Mouse (Mus musculus): Measurements from ENCODE around the gene Plxdc2.

The Plxdc2 gene

DNA sequence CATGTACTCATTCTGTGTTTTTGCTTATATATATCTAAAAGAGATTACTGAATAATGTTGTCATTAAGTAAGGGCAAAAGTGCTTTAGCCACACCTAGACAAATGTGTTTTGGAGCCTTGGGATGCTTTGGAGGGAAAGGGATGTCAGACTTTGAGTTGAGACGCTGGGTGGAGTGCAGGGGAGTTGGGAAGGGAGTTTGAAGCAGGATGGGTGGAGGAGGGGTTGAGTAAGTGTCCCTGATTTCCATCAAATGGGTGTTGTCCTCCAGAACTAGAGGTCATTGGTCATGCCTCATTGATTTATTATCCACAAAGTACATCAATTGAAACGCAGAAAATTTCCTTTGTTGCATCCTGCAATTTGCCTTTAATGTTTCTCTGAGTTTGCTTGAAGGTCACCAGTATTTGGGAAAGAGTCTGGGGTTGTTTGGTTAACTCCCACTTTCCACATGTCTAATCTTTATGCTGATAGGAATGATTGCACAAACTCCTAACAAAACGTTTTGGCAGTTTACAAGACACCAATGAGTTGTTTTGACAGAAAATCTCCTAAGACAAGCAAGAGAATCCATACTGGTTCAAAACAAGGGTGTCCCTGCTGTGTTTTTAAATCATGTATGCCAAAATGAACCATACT lies 58.4 kb downstream of the Plxdc2 start:
- no peak for DNase-seq (ENCODE audit: low spot score)

DNA sequence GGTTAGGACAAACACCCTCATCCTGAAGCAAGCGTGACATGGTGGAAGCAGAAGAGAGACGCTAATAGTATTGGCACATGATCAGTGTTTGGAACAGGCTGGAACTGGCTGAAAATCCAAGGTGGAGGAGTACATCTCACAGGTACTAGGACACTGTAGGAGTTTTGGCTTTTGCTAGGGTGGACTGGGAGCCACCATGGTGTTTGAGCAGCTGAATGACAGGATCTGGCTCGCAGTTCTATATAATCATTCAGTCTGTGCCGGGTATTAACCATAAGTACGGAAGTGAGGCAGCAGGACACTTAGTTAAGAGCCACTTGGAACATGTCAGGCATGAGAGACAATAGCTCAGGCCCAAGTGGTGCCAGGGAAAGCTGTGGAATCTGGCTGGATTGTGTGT lies 82.9 kb downstream of the Plxdc2 start:
- DNase-seq (ENCODE audit: low spot score), result no peak

DNA sequence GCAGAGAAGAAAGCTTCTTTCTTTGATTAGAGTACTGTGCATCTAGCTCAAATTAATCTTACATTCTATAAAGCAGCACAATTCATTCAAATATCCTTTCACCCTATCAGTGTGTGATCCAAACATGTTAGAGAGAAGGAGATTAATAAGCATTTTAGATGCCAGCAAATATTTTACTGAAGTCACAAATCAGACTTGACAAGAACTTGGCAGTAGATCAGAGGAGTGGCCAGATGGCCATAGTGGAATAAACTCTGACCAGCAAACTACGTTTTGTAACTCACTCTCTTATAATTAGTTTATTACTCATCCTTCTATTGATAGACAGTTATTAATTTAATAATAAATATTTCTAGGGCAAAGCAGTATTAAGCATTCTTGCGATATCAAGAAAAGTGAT lies 86.5 kb downstream of the Plxdc2 start:
- DNase-seq (ENCODE audit: low spot score), result no peak

DNA sequence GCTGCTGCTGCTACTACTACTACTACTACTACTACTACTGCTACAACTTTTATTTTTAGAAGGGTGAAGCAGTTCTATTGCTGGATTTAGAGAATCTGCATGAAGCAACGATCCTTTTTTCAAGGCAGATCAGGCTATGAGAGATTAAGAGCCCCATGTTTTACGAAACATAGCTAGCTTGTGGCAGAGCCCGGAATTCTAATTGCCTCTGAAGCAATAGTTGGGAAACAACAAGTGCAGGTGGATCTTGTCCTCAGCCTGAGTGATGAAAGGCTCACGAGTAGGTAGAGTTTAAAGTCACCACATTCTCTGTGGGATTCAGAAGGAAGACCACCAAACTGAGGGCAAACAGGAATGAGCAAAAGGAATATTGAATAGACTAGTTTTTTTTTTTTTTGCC lies 91.8 kb downstream of the Plxdc2 start:
- DNase-seq (ENCODE audit: low spot score), result no peak

DNA sequence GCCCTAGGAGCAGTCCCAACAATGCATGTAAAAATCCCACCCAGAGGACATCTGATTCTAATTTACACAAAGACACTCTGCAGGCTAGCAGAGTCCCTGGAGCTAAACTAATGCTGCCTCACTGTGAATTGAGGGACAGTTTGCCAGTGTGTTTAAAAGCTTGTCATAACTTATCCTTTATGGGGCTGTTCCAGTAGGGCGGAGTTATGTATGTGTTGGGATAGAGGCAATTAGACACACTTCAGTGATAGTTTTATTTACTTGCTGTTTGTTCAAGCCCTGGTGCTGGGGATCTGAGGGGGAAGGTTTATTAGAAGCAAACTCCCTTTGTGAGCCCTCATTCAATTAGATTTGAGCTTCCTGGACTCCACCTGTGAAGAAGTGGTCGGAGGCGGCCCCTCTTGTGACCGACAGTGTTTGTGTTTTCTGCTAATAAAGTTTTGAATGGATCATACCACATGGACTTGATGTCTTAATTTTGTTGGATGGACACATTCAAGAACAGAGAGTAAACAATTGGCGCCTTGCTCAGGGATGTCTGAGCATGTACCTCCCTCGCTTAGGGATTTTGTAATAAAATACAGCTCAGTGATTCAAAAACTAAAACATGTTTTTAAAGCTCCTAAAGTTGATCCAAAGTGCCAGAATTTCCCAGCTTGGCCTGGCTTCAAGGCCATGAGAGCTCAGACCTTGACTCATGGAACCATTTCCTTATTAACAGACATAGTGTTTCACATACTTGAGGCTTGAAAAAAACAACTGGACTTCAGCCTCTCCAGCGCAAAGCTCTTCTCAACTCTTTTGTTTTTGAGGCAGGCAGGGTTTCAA lies 94.9 kb downstream of the Plxdc2 start:
- no peak for DNase-seq (ENCODE audit: low spot score)

DNA sequence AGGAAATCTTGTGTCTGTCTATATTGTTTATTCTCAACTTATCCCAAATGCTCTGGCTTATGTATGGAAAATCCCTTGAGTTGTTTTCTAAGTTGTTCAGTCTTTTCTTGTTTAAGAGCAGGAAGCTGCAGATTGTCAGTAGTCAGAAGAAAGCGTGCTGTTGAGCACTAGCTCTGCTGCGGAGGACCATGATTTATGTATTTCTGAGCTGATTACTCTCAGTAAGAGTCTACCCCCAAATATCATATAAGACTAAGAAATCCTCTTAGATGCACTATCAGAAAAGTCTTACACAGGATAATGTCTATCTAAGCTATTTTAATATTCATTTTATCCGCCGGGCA lies 95.5 kb downstream of the Plxdc2 start:
- DNase-seq (ENCODE audit: low spot score), result no peak

DNA sequence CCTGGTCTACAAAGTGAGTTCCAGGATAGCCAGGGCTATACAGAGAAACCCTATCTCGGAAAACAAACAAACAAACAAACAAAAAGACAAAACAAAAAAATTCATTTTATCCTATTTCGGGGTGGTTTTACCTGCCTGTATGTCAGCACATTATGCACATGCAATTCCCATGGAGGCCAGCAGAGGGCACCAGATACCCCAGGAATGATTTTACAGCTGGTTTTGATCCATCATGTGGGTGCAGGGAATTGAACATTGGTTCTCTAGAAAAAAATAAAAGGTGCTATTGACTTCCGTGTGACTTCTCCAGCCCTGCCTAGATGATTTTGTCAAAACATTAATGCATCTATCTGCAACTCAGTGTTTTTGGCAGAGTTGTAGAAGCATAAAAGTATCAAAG lies 96.0 kb downstream of the Plxdc2 start:
- no peak for DNase-seq (ENCODE audit: low spot score)

DNA sequence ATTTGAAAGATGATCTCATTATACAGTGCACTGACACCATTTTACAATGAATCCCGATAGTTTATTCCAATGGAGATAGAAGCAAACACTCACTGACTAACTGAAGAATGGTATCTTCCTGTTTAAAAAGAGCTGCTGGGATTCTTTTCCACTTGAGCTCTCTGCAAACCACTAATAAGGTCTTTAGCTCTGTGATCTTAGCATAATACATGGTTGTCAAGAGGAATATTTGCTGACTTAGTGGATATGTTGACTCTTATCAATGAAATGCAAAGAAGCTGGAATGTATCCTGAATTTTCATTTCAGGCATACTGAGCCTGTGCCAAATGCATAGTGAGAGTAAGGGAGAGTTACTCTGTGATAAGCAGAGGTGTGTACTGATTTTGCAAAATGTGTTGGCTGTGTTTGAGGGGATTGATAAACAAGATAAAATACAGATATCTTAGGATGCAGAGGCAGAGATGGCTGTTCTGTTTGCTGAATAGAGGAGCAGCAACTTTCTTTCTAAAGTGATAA lies 100.2 kb downstream of the Plxdc2 start:
- no peak for DNase-seq (ENCODE audit: low spot score)

DNA sequence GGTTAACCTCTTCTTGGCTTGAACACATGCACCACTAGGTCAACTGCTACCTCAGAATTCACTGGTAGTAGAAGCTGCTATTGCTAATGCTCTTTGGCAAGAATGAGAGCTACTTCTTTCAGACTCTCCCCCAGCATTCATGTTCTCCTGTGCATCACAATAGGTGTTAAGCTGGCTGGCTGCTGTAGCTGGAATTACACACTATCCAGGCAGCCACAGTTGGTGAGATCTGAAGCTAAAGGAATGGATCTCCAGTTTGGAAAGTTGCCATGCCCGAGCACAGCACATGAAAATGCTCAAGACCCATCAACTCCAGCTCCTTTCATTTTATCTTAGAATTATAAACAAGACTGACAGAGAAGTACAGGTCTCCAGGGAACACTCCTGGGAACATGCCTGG lies 103.4 kb downstream of the Plxdc2 start:
- no peak for DNase-seq (ENCODE audit: low spot score)

DNA sequence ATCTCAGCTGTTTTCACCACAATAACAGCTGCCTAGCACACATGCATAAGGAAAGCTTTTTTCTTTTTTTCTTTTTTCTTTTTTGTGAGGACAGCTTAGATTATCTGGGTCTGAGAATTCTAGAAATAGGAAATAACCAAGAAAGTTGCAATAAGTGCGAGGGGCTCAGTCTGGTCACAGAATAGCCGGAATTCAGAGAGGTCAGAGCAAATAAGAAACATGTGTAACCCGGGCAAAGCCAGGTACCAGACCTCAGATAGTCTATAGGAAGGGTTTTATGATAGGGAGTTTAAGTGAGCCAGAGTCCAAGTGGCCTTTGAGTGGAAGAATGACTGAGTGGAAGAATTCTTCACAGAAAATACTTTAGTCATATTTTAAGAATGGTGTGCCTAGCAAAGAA lies 114.0 kb downstream of the Plxdc2 start:
- no peak for DNase-seq (ENCODE audit: low spot score)

DNA sequence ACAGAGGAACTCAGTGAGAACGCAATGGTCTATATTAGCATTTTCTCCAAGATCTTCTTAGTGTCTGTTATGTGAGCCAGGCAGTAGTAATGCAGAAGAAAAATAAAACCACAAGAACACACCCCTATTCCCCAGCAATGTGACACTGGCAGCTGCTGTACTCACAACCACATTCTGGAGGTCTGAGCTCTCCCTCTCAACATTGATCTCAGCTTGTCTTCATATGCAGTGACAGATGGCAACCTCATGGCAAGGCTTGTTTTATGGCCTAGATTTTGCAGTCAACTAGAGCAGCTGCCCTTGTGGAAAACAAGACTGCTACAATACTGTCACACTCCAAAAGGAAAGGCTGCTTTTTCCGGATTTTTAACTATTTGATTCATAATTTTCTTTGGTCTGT lies 127.8 kb downstream of the Plxdc2 start:
- DNase-seq (ENCODE audit: low spot score), result peak; percentile 57

DNA sequence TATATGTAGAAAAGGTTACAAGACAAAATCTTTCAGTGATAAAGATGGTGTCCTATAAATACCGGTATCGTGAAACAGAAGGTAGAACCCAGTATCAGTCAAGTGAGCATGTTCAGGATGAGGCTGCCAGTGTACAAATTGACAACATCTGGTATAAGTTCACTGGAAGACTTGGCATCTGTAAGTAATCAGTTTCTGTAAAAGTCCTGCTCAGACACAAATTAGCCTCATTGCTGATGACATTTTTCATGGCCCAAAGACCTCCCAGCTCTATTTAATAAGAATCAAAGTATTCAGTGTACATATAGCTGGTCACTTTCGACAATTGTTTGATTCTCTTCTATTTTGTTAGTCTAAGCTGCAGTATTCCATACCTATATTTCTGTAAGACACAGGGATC lies 129.9 kb downstream of the Plxdc2 start:
- DNase-seq (ENCODE audit: low spot score), result no peak

DNA sequence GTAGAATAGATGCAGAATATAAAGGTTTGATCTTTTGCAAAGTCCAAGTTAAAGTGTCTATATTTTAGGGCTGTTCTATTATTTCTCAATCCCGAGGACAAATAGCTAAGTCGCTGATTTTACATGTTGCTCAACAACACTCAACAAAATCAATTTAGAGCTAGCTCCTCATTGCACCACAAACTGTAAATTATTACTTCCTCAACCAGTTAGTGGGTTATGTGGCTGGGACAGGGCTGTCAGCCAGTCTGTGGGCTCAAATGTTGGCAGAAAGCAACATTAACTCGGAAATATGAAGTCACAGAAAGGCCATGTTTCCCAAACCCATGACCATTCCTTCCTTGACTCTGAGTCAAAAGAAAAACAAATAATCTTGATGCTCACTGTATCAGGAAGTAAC lies 135.1 kb downstream of the Plxdc2 start:
- DNase-seq (ENCODE audit: low spot score), result no peak

DNA sequence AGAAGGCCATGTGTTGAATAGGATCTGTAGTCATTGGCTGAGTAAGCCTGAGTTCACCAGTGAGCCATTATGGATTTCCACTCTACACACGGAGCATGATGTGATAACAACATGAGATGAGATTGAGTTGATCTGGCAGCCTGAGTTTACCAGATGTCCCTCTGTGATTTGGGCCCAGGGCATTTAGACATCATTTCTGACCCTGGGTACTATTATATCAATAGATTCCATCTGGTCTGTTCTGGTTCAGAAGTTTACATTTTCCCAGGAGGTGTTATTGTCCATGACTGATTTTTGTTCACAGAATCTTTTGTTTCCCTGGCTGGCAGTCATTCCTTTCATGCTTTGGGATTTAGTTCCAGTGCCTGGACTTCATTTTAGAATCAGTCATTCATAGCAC lies 146.7 kb downstream of the Plxdc2 start:
- no peak for DNase-seq (ENCODE audit: low spot score)

DNA sequence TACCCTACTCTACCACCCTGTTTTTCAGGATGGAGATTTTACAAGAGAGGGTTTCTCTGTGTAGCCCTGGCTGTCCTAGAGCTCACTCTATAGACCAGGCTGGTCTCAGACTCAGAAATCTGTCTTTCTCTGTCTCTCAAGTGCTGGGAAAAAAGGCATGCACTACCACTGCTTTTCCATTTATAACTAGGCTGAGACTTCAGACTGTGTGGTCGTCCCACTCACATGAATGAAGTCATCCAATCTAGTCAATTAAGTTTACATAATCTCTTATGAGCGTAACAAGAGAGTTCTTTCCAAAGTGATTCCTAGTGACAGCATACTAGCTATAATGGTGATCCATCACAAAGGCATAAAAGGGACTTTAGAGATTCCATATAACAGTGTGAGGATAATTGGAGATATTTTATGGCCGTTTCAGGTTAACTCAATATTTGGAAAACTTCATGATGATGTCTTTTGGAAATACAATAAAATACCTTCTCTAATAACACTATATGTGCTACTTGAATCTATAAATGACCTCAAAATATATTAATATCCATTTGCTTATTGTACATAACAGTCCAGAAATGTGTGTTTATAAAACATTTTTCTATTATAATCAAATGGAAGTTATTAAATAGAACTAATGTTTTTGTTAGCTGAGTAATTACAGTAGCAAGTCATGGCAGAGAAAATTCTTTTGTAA lies 151.6 kb downstream of the Plxdc2 start:
- DNase-seq (ENCODE audit: low spot score), result no peak

DNA sequence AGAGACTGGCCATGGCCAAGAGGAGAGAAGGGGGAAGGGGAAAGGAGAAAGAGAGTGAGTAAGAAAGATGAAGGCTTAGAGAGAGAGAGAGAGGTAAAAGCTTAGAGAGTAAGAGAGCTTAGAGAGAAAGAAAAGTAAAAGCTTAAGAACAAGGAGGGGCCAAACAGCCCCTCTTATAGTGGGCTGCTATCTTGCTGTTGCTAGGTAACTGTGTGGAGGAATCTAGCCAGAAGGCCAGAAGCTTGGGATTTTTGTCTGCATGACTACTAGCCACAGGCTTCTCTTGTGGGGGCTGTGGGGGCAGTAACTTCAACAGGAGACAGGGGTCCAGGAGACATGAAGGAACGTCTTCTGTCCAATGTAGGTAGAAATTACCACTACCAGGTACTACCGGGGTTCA lies 162.0 kb downstream of the Plxdc2 start:
- no peak for DNase-seq (ENCODE audit: low spot score)

DNA sequence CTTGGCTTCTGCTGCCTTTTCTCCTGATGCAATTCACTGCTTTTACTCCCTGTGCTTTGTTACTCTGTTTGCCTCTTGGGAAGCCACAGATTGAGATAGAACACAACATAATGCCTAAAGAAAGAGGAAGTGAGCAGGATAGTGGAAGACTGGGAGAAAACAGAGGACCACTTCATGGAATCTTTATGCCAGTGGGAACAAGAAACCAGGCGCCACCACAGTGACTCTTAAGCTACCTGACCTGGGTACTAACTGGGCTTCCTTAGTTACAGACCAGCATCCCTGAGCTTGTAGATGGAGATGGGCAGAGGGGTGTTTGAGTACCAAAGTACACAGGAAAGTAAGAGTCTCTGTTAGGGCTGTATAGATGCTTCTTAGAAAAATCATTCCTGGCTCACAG lies 167.3 kb downstream of the Plxdc2 start:
- DNase-seq (ENCODE audit: low spot score), result no peak

DNA sequence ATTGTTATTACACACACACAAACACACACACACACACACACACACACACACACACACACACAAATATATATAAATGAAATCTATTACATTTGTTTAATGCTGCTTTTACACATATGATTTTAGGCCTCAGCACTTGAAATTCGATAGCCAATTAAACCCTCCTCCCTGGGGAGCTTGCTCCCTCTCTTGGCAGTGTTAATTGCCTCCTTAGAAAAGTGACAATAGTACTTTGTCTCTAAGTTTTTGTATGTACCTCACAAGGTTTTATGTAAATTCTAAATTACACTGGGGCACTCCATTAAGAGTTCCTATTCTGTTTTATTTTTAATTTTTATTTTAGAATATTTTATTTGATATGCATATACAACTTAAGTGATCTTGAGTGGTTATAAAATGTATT lies 176.1 kb downstream of the Plxdc2 start:
- DNase-seq (ENCODE audit: low spot score), result no peak

DNA sequence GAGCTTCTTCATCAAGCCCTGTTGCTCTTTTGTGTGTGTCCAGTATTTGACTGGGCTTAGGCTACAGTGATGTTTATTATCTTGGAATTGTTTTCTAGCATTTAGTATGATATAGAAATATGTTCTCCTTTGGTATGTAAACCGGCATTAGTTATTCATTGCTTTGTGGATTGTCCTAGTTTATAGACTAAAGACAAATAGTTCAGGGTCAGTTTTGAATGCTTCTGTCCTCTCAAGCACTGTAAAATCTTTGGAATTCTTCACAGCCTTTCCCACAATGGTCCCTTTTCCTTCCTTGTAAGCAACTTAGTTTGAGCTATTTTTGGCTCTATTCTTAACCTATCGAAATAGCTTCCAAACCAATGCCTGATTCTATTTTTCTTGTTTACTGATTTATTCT lies 178.5 kb downstream of the Plxdc2 start:
- no peak for DNase-seq (ENCODE audit: low spot score)

DNA sequence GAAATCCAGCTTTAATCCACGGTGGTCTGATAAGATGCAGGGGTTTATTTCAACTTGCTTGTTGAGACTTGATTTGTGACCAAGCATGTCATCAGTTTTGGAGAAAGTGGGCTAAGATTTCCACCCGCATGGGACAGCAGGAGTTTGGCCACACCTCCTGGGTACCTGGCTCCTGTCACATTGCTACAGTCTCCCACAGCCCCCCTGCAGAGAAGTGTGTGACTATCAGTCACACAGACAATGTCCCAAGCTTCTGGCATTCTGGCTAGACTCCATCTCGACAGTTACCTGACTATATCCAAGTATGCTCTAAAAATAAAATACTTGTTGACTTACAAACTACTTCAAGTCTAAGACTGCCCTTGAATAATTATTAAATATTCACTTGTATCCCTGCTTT lies 185.1 kb downstream of the Plxdc2 start:
- DNase-seq (ENCODE audit: low spot score), result no peak

DNA sequence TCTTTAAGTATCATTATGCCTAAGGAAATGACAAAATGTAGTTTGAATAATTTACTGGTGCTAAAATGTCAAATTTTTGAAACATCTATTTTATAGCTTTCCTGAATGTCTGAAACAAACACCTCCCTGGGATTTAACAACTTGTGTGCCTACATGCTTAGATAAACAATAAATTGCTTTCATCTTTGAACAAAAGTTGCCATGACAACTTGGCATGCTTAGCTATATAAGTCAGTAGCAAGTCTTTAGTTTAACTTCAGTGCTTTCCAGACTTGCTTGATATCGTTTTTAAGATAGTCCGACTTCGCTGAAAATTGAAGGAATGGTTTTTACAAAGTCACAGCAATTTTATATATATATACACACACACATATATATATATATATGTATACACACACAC lies 189.1 kb downstream of the Plxdc2 start:
- DNase-seq (ENCODE audit: low spot score), result no peak

DNA sequence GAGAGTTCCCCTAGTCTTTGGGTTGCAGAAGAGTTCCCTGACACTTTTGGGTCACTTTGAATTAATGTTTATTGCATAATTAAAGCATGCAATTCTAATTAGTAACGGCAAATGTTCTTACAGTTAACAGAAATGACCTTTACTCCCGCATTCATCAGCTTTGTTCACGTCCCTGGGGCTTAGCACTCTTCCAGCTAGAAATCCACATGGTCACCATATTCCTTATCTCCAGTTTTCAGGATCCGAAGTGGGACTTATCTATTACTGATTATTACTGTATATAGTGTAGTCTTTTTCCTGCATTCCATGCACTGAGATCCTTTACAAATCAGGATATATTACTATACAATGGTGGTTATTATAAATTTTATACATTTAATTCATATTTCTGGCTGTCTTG lies 203.2 kb downstream of the Plxdc2 start:
- no peak for DNase-seq (ENCODE audit: low spot score)

DNA sequence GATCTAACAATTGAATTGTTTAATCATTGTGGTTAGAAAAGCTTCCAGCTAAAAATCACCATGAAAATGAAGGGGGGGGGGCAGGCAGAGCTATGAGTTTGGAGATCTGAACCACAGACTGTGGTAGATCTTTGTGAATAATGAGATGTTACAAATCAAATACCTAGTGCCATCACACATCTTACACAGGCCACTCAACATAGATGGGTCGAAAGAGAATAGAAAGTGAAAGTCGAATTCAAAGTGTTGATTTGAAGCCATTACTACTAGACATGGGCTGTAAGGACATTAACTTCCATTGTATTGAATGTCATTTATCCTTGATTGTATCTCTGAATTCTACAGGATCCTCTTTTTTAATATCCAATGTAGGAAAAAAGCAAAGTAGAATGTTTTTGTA lies 212.2 kb downstream of the Plxdc2 start:
- no peak for DNase-seq (ENCODE audit: low spot score)

All from layer of hippocampus, adult 11-12 months (tissue).